Comparison of ENCODE assay signal across 18 mouse cellular contexts in genomic region chr8:125375659-125376447, GRCm38 (mm10).
A peak's percentile ranks its signal among the peaks of the same experiment; 100 is the strongest.
DNase-seq lines count a peak whose midpoint lies in the region; ATAC-seq lines count a peak whose summit lies in the region.
"Had no signal": no experiment of that assay in that cellular context is flagged by ENCODE, and none has a peak within 500 bp of the region (broad histone marks: within the 10 kb centered on the region; RNA-seq: fewer than 3 reads in every experiment).

No protein-coding gene starts in this region.

- no peak overlapping the region for H3K4me2 ChIP-seq in forebrain, embryonic 14.5 days (ENCODE audit: low read length)
- no peak overlapping the region for H3K4me2 ChIP-seq in midbrain, embryonic 12.5 days (replicated peaks)
- H3K4me2 ChIP-seq: liver, embryonic 11.5 days; lung, embryonic 15.5 days had no signal

- 34% methylated on average over 8 of the region's 8 CpGs for WGBS in forebrain, embryonic 14.5 days
- 32% methylated on average over 8 of the region's 8 CpGs for WGBS in midbrain, embryonic 12.5 days

- peak overlapping the region; percentile 70; the same call in 1 of the 2 replicates for H3K27ac ChIP-seq in forebrain, embryonic 14.5 days (ENCODE audit: low read depth, low read length)
- H3K27ac ChIP-seq in midbrain, embryonic 12.5 days (replicated peaks) = peak overlapping the region; percentile 64
- H3K27ac ChIP-seq: lung, embryonic 15.5 days; macrophage had no signal

- intact Hi-C loops in heart, postnatal 25 days (cut with DNase I) = no loop called here

- H3K36me3 ChIP-seq in megakaryocyte, embryonic 14.5 days (replicated peaks; ENCODE audit: low read length) = no peaks in the 10 kb centered on the region
- H3K36me3 ChIP-seq in forebrain, embryonic 14.5 days (ENCODE audit: control insufficient read depth, insufficient read depth, low read length) = no peaks in the 10 kb centered on the region
- no peaks in the 10 kb centered on the region for H3K36me3 ChIP-seq in midbrain, embryonic 12.5 days
- H3K36me3 ChIP-seq: lung, embryonic 15.5 days had no signal

- H3K9me3 ChIP-seq in megakaryocyte, embryonic 14.5 days = 0 out of 2 replicates have a peak, but pooled peaks cover 4% of the 10 kb centered on the region
- no peaks in the 10 kb centered on the region for H3K9me3 ChIP-seq in forebrain, embryonic 14.5 days (replicated peaks; ENCODE audit: control insufficient read depth, low read length)
- no peaks in the 10 kb centered on the region for H3K9me3 ChIP-seq in midbrain, embryonic 12.5 days
- H3K9me3 ChIP-seq: lung, embryonic 15.5 days had no signal

- no peaks in the 10 kb centered on the region for H3K4me1 ChIP-seq in megakaryocyte, embryonic 14.5 days
- no peaks in the 10 kb centered on the region for H3K4me1 ChIP-seq in forebrain, embryonic 14.5 days (ENCODE audit: control insufficient read depth, insufficient read depth, low read length)
- peaks cover 10% of the 10 kb centered on the region for H3K4me1 ChIP-seq in midbrain, embryonic 12.5 days
- H3K4me1 ChIP-seq: lung, embryonic 15.5 days had no signal

- no peak for ATAC-seq in megakaryocyte, adult 5-6 weeks (ENCODE audit: poor library complexity, severe bottlenecking)
- ATAC-seq in forebrain, embryonic 14.5 days = peak; percentile 50; the same call in 1 of the 2 replicates
- peak; percentile 41; the same call in 1 of the 2 replicates for ATAC-seq in midbrain, embryonic 12.5 days (ENCODE audit: low FRiP score, low read depth)
- ATAC-seq: activated CD4-positive, CD25-positive, alpha-beta regulatory T cell, adult 4 months; inflammation-experienced regulatory T-cells, adult 6 months; Patski had no signal

- H3K4me3 ChIP-seq in megakaryocyte, embryonic 14.5 days (replicated peaks) = peak overlapping the region; percentile 38
- H3K4me3 ChIP-seq in forebrain, embryonic 14.5 days (ENCODE audit: low read depth, low read length) = no peak overlapping the region
- no peak overlapping the region for H3K4me3 ChIP-seq in midbrain, embryonic 12.5 days
- H3K4me3 ChIP-seq: lung, embryonic 15.5 days had no signal

- no peak overlapping the region for H3K9ac ChIP-seq in forebrain, embryonic 14.5 days (ENCODE audit: low read length)
- no peak overlapping the region for H3K9ac ChIP-seq in midbrain, embryonic 12.5 days (replicated peaks)
- H3K9ac ChIP-seq: lung, embryonic 15.5 days had no signal

- peak; percentile 61 for DNase-seq in forebrain, embryonic 14.5 days (ENCODE audit: low spot score)
- no peak for DNase-seq in cerebellum, adult 18-20 months
- DNase-seq in heart, postnatal 25 days (ENCODE audit: low spot score) = no peak
- no peak for DNase-seq in yolk sac, embryonic 10.5 days (ENCODE audit: low spot score)
- DNase-seq: adrenal gland, postnatal 36 days; cerebellum, postnatal 10 days; gastrocnemius, postnatal 14 days; left cerebral cortex, postnatal 4 days; thymus, postnatal 4 days had no signal

- peaks cover 2% of the 10 kb centered on the region for H3K27me3 ChIP-seq in megakaryocyte, embryonic 14.5 days (replicated peaks)
- no peaks in the 10 kb centered on the region for H3K27me3 ChIP-seq in forebrain, embryonic 14.5 days (replicated peaks; ENCODE audit: control insufficient read depth, insufficient read depth, low read length)
- H3K27me3 ChIP-seq in midbrain, embryonic 12.5 days = peaks cover 12% of the 10 kb centered on the region
- H3K27me3 ChIP-seq: lung, embryonic 15.5 days; Patski had no signal
